Mouse (Mus musculus) embryonic fibroblast, embryonic 13.5 days (primary cell): Measurements from ENCODE around the gene Fam71f2.

Experiments used
- CTCF ChIP-seq: IDR thresholded peaks from 2 replicates; pipeline ENCODE4 v1.5.1; 2011; ENCODE audit warnings: mild to moderate bottlenecking, control low read depth, low read length, moderate library complexity, borderline replicate concordance; ENCODE audit not compliant: insufficient read depth
- POLR2A ChIP-seq: IDR thresholded peaks from 2 replicates; pipeline ENCODE4 v1.6.1; 2011; ENCODE audit warnings: low read depth, mild to moderate bottlenecking, control low read depth, low read length, moderate library complexity

DNA sequence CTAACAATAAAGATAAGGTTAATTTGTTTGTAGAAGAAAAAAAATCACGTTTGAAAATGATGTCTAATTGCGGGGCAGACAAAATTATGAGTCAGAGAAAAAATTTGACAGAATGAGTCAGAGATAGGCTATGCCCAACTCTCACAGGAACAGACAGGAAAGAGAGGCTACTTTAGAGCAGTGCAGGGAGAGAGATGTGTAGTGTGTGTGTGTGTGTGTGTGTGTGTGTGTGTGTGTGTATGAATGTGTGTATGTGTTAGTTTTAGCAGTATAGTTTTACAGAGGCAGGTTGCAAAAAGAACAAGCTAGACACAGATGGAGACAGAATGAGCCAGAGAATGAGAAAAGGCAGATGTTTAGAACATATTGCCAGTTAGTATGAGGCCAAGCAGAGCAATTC is 19.7 kb downstream of the Fam71f2 start:
- TF ChIP-seq POLR2A (no peak), CTCF (no peak)
